Mouse (Mus musculus) frontal cortex, adult (tissue): ENCODE data around the gene Olfr1153.

ENCODE experiments used
- ATAC-seq: cut with Nextera tagmentation; 2 replicates; pipeline ENCODE4 v1.9.2; 2017; ENCODE audit warnings: mild to moderate bottlenecking, moderate library complexity, mixed read lengths; ENCODE audit not compliant: low TSS enrichment

Gene Olfr1153

GRCm38 (mm10) chr2:87894662-87895061 is at the start of gene Olfr1153:
Gene Olfr1153, plus strand, starts transcription at chr2:87894962.
- no peak for ATAC-seq

DNA sequence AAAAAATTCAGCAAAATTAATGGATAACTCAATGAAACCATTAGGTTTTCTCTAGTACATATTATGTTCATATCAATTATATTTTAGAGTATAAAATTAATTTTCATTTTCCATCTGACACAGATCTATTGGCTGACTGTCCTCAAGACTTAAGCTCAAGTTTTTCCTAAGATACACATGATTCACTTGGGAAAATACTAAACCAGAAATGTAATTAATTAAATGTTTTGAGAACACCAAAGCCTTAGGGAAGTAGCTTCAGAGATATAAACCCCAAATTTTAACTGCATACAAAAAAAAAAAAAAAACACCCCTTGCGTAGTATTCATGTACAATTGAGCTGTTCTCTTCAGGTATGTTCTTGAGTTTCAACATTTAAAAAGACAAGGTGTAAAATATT is 39.2 kb upstream of the Olfr1153 start, which contains the start of gene Olfr1151:
Olfr1151 (plus strand) TSS at position 301 of the 400 bp plus-strand sequence.
- no peak for ATAC-seq

DNA sequence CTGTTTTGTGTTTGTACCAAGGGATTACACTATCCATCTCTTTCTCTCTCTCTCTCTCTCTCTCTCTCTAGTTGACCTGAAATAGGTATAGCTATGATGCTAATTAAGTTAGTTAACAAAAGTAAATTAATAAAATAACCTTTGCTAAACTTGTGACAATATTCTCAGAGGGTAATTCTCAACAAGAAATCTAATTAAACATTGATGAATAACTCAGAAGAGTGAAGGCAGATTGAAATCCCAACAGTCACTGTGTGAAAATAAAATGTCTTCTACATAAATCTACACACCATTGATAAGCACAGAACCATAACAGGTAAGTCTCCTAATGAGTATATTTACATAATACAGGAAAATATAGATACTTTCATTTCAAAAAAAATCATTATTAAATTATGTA is 28.6 kb upstream of the Olfr1153 start, which contains the start of gene Olfr1152:
Olfr1152 (plus strand) TSS at position 301 of the 400 bp plus-strand sequence.
- no peak for ATAC-seq

- no peak for ATAC-seq
These were observed 10.3 kb downstream of the Olfr1153 start, which contains the start of gene Olfr1154 for GRCm38 (mm10) chr2:87905066-87905465. Gene Olfr1154, minus strand, starts transcription at chr2:87905166.

DNA sequence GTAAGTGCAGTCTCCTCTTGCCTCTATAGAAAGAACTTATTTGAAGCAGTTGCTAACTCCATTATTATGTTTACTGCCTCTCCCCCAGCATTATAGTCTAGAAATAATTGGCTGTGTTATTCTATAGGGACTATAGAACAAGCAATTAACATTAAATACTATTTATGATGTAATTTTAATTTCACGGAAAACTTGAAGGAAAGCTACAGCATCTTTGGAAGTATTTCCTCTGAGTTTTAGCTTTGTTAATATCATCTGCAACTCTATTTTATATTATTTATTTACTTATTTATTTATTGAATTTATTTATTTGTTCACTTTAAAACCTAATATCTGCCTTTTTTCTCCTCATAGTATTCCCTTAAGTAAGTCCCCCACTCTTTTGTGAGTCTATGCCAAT is 50.3 kb downstream of the Olfr1153 start, which contains the start of gene Olfr1155:
Olfr1155 (minus strand) TSS at position 101 of the 400 bp plus-strand sequence.
- no peak for ATAC-seq
